Mouse (Mus musculus): Measurements from ENCODE around the gene Rimbp3. TPM values are rescaled to one million over a fixed set of nuclear protein-coding genes. Genes with fewer than 3 reads are reported as not detected.

Gene Rimbp3
- polyA plus RNA-seq, 1 experiment = not detected

GRCm38 (mm10) chr16:17183003-17183402 lies 25.4 kb upstream of the Rimbp3 start:
- Histone ChIP-seq H3K4me1 (ENCODE audit: control insufficient read depth, insufficient read depth, low read length) (peaks cover 4% of the 10 kb centered on the region; the same call in 1 of the 2 replicates), H3K27ac (ENCODE audit: insufficient read depth, low read depth, low read length) (no peak overlapping the region), H3K4me3 (ENCODE audit: insufficient read depth, low read depth, low read length) (no peak overlapping the region)
- TF ChIP-seq POLR2A (IDR thresholded peaks at IDR 0.05; ENCODE audit: insufficient read depth, low read depth, low read length) (no peak), CTCF (IDR thresholded peaks at IDR 0.05; ENCODE audit: insufficient read depth, low read depth, low read length) (no peak)
- WGBS = 47% methylated on average over 3 of the region's 3 CpGs

- Histone ChIP-seq H3K27ac (ENCODE audit: insufficient read depth, low read depth, low read length) (no peak overlapping the region), H3K4me1 (ENCODE audit: control insufficient read depth, insufficient read depth, low read length) (peaks cover 4% of the 10 kb centered on the region; the same call in 1 of the 2 replicates)
- TF ChIP-seq CTCF (IDR thresholded peaks at IDR 0.05; ENCODE audit: insufficient read depth, low read depth, low read length) (no peak), POLR2A (IDR thresholded peaks at IDR 0.05; ENCODE audit: insufficient read depth, low read depth, low read length) (no peak)
These were observed 22.9 kb upstream of the Rimbp3 start for GRCm38 (mm10) chr16:17185475-17185874.

GRCm38 (mm10) chr16:17193823-17194222 lies 14.6 kb upstream of the Rimbp3 start:
- WGBS = 85% methylated on average over 4 of the region's 4 CpGs
- TF ChIP-seq POLR2A (IDR thresholded peaks at IDR 0.05; ENCODE audit: insufficient read depth, low read depth, low read length) = no peak
- no peak for TF ChIP-seq CTCF (IDR thresholded peaks at IDR 0.05; ENCODE audit: insufficient read depth, low read depth, low read length)
- Histone ChIP-seq H3K4me1 (ENCODE audit: control insufficient read depth, insufficient read depth, low read length) (peaks cover 2% of the 10 kb centered on the region; the same call in 1 of the 2 replicates), H3K4me3 (ENCODE audit: insufficient read depth, low read depth, low read length) (no peak overlapping the region), H3K27ac (ENCODE audit: insufficient read depth, low read depth, low read length) (no peak overlapping the region)

More at GRCm38 (mm10) chr16:17185475-17185874, 22.9 kb upstream of the Rimbp3 start:
- no peak overlapping the region for H3K4me3 ChIP-seq (ENCODE audit: insufficient read depth, low read depth, low read length)

- H3K4me1 ChIP-seq (ENCODE audit: control insufficient read depth, insufficient read depth, low read length) = peaks cover 5% of the 10 kb centered on the region
- H3K27ac ChIP-seq (ENCODE audit: insufficient read depth, low read depth, low read length) = no peak overlapping the region
- H3K4me3 ChIP-seq (ENCODE audit: insufficient read depth, low read depth, low read length) = peak overlapping the region; percentile 79
- no peak for TF ChIP-seq CTCF (IDR thresholded peaks at IDR 0.05; ENCODE audit: insufficient read depth, low read depth, low read length)
- 0 out of 2 replicates have a peak, but pooled peaks have one; percentile 3 for TF ChIP-seq POLR2A (IDR thresholded peaks at IDR 0.05; ENCODE audit: insufficient read depth, low read depth, low read length)
- 5% methylated on average over 24 of the region's 24 CpGs for WGBS
These were observed 8.1 kb upstream of the Rimbp3 start for GRCm38 (mm10) chr16:17200121-17200952.

GRCm38 (mm10) chr16:17200953-17201707 lies 7.3 kb upstream of the Rimbp3 start:
- peaks cover 5% of the 10 kb centered on the region; the same call in 1 of the 2 replicates for H3K4me1 ChIP-seq (ENCODE audit: control insufficient read depth, insufficient read depth, low read length)
- peak overlapping the region; percentile 79 for H3K4me3 ChIP-seq (ENCODE audit: insufficient read depth, low read depth, low read length)
- H3K27ac ChIP-seq (ENCODE audit: insufficient read depth, low read depth, low read length) = peak overlapping the region; percentile 64
- under 1% methylated on average over 72 of the region's 72 CpGs for WGBS
- TF ChIP-seq CTCF (IDR thresholded peaks at IDR 0.05; ENCODE audit: insufficient read depth, low read depth, low read length) (no peak), POLR2A (IDR thresholded peaks at IDR 0.05; ENCODE audit: insufficient read depth, low read depth, low read length) (peak; percentile 40; the same call in 1 of the 2 replicates)

- no peak overlapping the region for H3K4me3 ChIP-seq (ENCODE audit: insufficient read depth, low read depth, low read length)
- H3K4me1 ChIP-seq (ENCODE audit: control insufficient read depth, insufficient read depth, low read length) = peaks cover 5% of the 10 kb centered on the region; the same call in 1 of the 2 replicates
- 39% methylated on average over 2 of the region's 2 CpGs for WGBS
- no peak for TF ChIP-seq CTCF (IDR thresholded peaks at IDR 0.05; ENCODE audit: insufficient read depth, low read depth, low read length)
- no peak for TF ChIP-seq POLR2A (IDR thresholded peaks at IDR 0.05; ENCODE audit: insufficient read depth, low read depth, low read length)
- no peak overlapping the region for H3K27ac ChIP-seq (ENCODE audit: insufficient read depth, low read depth, low read length)
These were observed 6.4 kb upstream of the Rimbp3 start for GRCm38 (mm10) chr16:17201977-17202376.

- peaks cover 5% of the 10 kb centered on the region; the same call in 1 of the 2 replicates for H3K4me1 ChIP-seq (ENCODE audit: control insufficient read depth, insufficient read depth, low read length)
- H3K4me3 ChIP-seq (ENCODE audit: insufficient read depth, low read depth, low read length) = peak within 1 kb of the TSS; percentile 79
- WGBS = 84% methylated on average over 1 of the region's 1 CpGs
- H3K27ac ChIP-seq (ENCODE audit: insufficient read depth, low read depth, low read length) = no peak within 1 kb of the TSS
- TF ChIP-seq POLR2A (IDR thresholded peaks at IDR 0.05; ENCODE audit: insufficient read depth, low read depth, low read length) = no peak
- TF ChIP-seq CTCF (IDR thresholded peaks at IDR 0.05; ENCODE audit: insufficient read depth, low read depth, low read length) = no peak
These were observed 5.9 kb upstream of the Rimbp3 start, which contains the start of gene Ube2l3 for GRCm38 (mm10) chr16:17202549-17202948. Gene Ube2l3, minus strand, starts transcription at chr16:17202649.

- peaks cover 19% of the 10 kb centered on the region for H3K4me1 ChIP-seq (ENCODE audit: control insufficient read depth, insufficient read depth, low read length)
- TF ChIP-seq POLR2A (IDR thresholded peaks at IDR 0.05; ENCODE audit: insufficient read depth, low read depth, low read length) (no peak), CTCF (IDR thresholded peaks at IDR 0.05; ENCODE audit: insufficient read depth, low read depth, low read length) (no peak)
- 6% methylated on average over 6 of the region's 6 CpGs for WGBS
- H3K27ac ChIP-seq (ENCODE audit: insufficient read depth, low read depth, low read length) = no peak overlapping the region
- no peak overlapping the region for H3K4me3 ChIP-seq (ENCODE audit: insufficient read depth, low read depth, low read length)
These were observed 3.4 kb upstream of the Rimbp3 start for GRCm38 (mm10) chr16:17204990-17205389.
